Mouse (Mus musculus): ENCODE data around the gene Lrrc8d.

GRCm38 (mm10) chr5:105857486-105857885, 157.7 kb downstream of the Lrrc8d start:
- no peak for TF ChIP-seq GATA1 (IDR thresholded peaks at IDR 0.05; ENCODE audit: low read length)
- TF ChIP-seq TAL1 (IDR thresholded peaks at IDR 0.05; ENCODE audit: low read length), result no peak
